Mouse (Mus musculus) stomach, adult 2 months (tissue): ENCODE results near the gene Krt81. TPM values are rescaled to one million over a fixed set of nuclear protein-coding genes. Genes with fewer than 3 reads are reported as not detected.

ENCODE experiments used
- polyA plus RNA-seq: library from polyadenylated mRNA; depleted of rRNA; stranded (reverse); fragments of >200 nt; gene quantifications from 2 replicates; pipeline ENCODE4 v1.2.3, GENCODE M21; 2012; rRNA removed

The Krt81 gene
- not detected in 2 replicates for polyA plus RNA-seq

GRCm38 (mm10) chr15:101463651-101464050 is at the start of gene Krt81:
Gene Krt81, minus strand, starts transcription at chr15:101463751.

GRCm38 (mm10) chr15:101491431-101491830 is 27.9 kb upstream of the Krt81 start, which contains the start of gene Krt83:
Gene Krt83, minus strand, starts transcription at chr15:101491512.

DNA sequence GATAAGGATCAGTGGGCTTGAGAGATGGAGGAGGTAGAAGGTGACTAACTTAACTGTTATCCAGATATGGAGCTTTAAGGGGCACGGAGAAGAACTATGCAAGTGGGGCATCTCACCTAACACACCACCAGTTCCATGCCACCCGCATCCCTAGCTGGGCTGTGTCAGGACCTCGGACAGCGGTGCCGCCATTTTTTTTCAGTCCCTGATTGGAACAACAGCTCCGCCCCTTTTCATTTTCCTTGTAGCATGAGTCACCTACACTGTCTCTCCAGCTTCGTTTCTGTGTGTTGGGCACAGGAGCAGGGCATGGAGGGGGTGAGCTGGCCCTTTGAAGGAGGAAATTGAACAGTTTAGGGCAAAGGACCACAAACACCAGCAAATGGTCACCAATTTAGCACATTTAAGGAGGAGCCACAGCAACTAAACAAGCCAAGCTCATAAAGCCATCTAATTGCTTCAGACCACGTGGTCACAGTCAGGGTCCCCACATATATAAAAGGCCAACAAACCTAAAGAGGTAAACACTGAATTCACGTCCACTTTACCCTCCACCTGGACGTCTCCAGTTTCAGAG is 9.5 kb upstream of the Krt81 start, which contains the start of gene Krt86:
Gene Krt86, plus strand, starts transcription at position 527 of the 577 bp plus-strand sequence.

GRCm38 (mm10) chr15:101447444-101447843 is 16.1 kb downstream of the Krt81 start, which contains the start of gene Krt88:
Gene Krt88, plus strand, starts transcription at chr15:101447744.

DNA sequence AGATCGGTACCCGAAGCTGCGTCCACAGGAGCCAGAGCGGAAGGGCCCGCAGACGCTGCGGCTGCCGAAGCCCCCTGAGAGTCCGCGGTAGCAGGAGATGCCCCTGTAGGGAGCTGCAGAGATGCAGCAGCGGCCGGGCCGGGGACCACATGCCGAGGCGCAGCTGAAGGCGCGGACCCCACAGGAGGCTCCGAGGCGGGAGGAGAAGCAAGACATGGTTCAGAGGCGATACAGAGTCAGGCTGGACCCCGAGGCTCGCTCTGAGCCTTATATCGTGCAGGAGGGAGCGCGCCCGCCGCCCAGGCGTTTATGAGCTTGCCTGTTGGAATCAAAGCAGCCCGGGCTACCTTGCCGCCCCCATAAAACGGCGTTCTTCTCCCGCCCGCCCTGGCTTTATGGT is 25.0 kb downstream of the Krt81 start, which contains the start of gene Krt87:
Gene Krt87, minus strand, starts transcription at position 250 of the 400 bp plus-strand sequence.

GRCm38 (mm10) chr15:101410775-101411174 is 52.8 kb downstream of the Krt81 start, which contains the start of gene Krt7:
Gene Krt7, plus strand, starts transcription at chr15:101411043.

Other genes with a start within 250 kb of the Krt81 start
- gene Grasp, start 239.6 kb downstream of the Krt81 start, polyA plus RNA-seq = 7.5 and 12.5 TPM in 2 replicates
- 6.7 and 8.3 TPM in 2 replicates for gene Nr4a1, start 209.5 kb downstream of the Krt81 start, polyA plus RNA-seq
- 19.1 and 20.5 TPM in 2 replicates for gene Atg101, start 179.5 kb downstream of the Krt81 start, polyA plus RNA-seq
- 0.53 and 0.61 TPM in 2 replicates for gene 6030408B16Rik, start 170.5 kb downstream of the Krt81 start, polyA plus RNA-seq
- gene Krt80, start 93.6 kb downstream of the Krt81 start, polyA plus RNA-seq = 29.1 and 37.8 TPM in 2 replicates
- 49.2 and 61.5 TPM in 2 replicates for gene Krt7, start 52.7 kb downstream of the Krt81 start, polyA plus RNA-seq
- gene Krt87, start 24.9 kb downstream of the Krt81 start, polyA plus RNA-seq = 0.04 and 0.14 TPM in 2 replicates
- not detected in 2 replicates for gene Krt88, start 16.0 kb downstream of the Krt81 start, polyA plus RNA-seq
- gene Krt86, start 9.7 kb upstream of the Krt81 start, polyA plus RNA-seq = 0.08 TPM in 1 of 2 replicates, not detected in the other
- gene Krt83, start 27.8 kb upstream of the Krt81 start, polyA plus RNA-seq = 0.15 TPM in 1 of 2 replicates, not detected in the other
- gene Gm49425, start 53.5 kb upstream of the Krt81 start, polyA plus RNA-seq = not detected in 2 replicates
- 0.26 and 0.28 TPM in 2 replicates for gene Krt84, start 69.1 kb upstream of the Krt81 start, polyA plus RNA-seq
- not detected in 2 replicates for gene Krt82, start 86.9 kb upstream of the Krt81 start, polyA plus RNA-seq
- gene Krt90, start 99.2 kb upstream of the Krt81 start, polyA plus RNA-seq = 0.11 and 0.24 TPM in 2 replicates
- gene Krt75, start 110.2 kb upstream of the Krt81 start, polyA plus RNA-seq = 0.73 and 0.98 TPM in 2 replicates
- not detected in 2 replicates for gene Gm5414, start 164.4 kb upstream of the Krt81 start, polyA plus RNA-seq
- not detected in 2 replicates for gene Gm5478, start 183.6 kb upstream of the Krt81 start, polyA plus RNA-seq
- 22.6 and 22.8 TPM in 2 replicates for gene Krt6b, start 216.5 kb upstream of the Krt81 start, polyA plus RNA-seq
- 10.0 and 18.7 TPM in 2 replicates for gene Krt6a, start 230.6 kb upstream of the Krt81 start, polyA plus RNA-seq
- 106 and 147 TPM in 2 replicates for gene Krt5, start 249.1 kb upstream of the Krt81 start, polyA plus RNA-seq